ENCODE assay signal across 18 mouse cellular contexts in the genomic region with DNA sequence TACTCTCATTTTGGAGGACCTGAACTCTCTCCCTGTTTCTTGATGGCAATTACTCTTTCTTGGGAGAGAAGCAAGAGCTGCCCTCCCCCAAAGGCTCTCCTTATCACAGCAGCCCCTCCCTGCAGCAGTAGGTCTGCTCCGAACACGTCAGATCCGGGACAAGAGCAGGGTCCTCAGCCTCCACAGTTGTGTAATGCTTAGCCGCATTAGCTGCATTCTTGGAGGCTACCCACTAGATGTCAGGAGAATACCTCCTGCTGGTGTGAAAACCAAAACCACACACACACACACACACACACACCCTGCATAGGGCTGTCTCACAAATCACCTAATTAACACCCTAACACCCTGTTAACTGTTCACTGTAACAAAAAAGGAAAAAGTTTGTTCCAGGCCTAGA. TPM values are rescaled to one million over a fixed set of nuclear protein-coding genes. Genes with fewer than 3 reads are reported as not detected.
A peak's percentile ranks its signal among the peaks of the same experiment; 100 is the strongest.
DNase-seq lines count a peak whose midpoint lies in the region; ATAC-seq and TF ChIP-seq lines count a peak whose summit lies in the region.
"Had no signal": no experiment of that assay in that cellular context is flagged by ENCODE, and none has a peak within 500 bp of the region (broad histone marks: within the 10 kb centered on the region; RNA-seq: fewer than 3 reads in every experiment).

No protein-coding gene starts in this region.

- H3K36me3 ChIP-seq in heart, adult 2 months (ENCODE audit: control insufficient read depth, insufficient read depth, low read length): no peaks in the 10 kb centered on the region
- no peaks in the 10 kb centered on the region for H3K36me3 ChIP-seq in heart, embryonic 10.5 days
- H3K36me3 ChIP-seq in lung, postnatal 0 days (ENCODE audit: insufficient read depth, low read length): no peaks in the 10 kb centered on the region
- no peaks in the 10 kb centered on the region for H3K36me3 ChIP-seq in liver, embryonic 11.5 days (ENCODE audit: control insufficient read depth, insufficient read depth, low read length)
- H3K36me3 ChIP-seq: embryonic facial prominence, embryonic 15.5 days; forebrain, embryonic 12.5 days; lung, embryonic 15.5 days had no signal

- DNase-seq in heart, adult 2 months: no peak
- DNase-seq in heart, embryonic 10.5 days (ENCODE audit: low spot score): no peak
- DNase-seq in lung, postnatal 0 days (ENCODE audit: low spot score): peak; percentile 46
- DNase-seq in lung, adult 2 months: no peak
- DNase-seq in liver, embryonic 11.5 days (ENCODE audit: low spot score): no peak
- peak; percentile 41 to 46 for DNase-seq in natural killer cell, adult 2 months (ENCODE audit: low spot score in 2 of 2)
- no peak for DNase-seq in ovary, postnatal 14 days (ENCODE audit: low spot score)
- DNase-seq: cerebellum, adult 8-10 months; heart, postnatal 36 days; kidney, postnatal 36 days; left cerebral cortex, postnatal 4 days; thymus, adult 18-20 months had no signal

- H3K9me3 ChIP-seq in heart, embryonic 10.5 days: no peaks in the 10 kb centered on the region
- H3K9me3 ChIP-seq in lung, postnatal 0 days (ENCODE audit: low read length): no peaks in the 10 kb centered on the region
- H3K9me3 ChIP-seq in liver, embryonic 11.5 days (ENCODE audit: control insufficient read depth, low read length): no peaks in the 10 kb centered on the region
- H3K9me3 ChIP-seq: embryonic facial prominence, embryonic 15.5 days; forebrain, embryonic 12.5 days; lung, embryonic 15.5 days had no signal

- no peak for TF ChIP-seq POLR2A in heart, adult 2 months (IDR thresholded peaks at IDR 0.05; ENCODE audit: insufficient read depth, low read depth, low read length)
- no peak for TF ChIP-seq POLR2A in lung, adult 2 months (IDR thresholded peaks at IDR 0.05; ENCODE audit: borderline replicate concordance, extremely low read depth, low read depth, low read length)

- 51% methylated on average over 4 of the region's 4 CpGs for WGBS in heart, adult 2 months
- 28% methylated on average over 4 of the region's 4 CpGs for WGBS in heart, embryonic 10.5 days
- 33% methylated on average over 4 of the region's 4 CpGs for WGBS in lung, postnatal 0 days
- 40% methylated on average over 4 of the region's 4 CpGs for WGBS in lung, adult 2 months
- WGBS in liver, embryonic 11.5 days: 34% methylated on average over 4 of the region's 4 CpGs

- H3K9ac ChIP-seq in heart, adult 2 months (ENCODE audit: low read depth, low read length): no peak overlapping the region
- no peak overlapping the region for H3K9ac ChIP-seq in lung, postnatal 0 days (replicated peaks; ENCODE audit: low read depth)
- H3K9ac ChIP-seq in liver, embryonic 11.5 days (ENCODE audit: low read depth, low read length): no peak overlapping the region
- H3K9ac ChIP-seq: embryonic facial prominence, embryonic 15.5 days; forebrain, embryonic 12.5 days; lung, embryonic 15.5 days had no signal

- intact Hi-C loops in heart, adult 2 months (cut with DNase I): loop anchor here (5.0 to 10.0 kb wide), 2 partner anchors 159 to 262 kb away; a partner anchor contains a TSS

- TF ChIP-seq CTCF in heart, adult 2 months (IDR thresholded peaks at IDR 0.05): peak; percentile 29
- TF ChIP-seq CTCF in lung, postnatal 0 days (IDR thresholded peaks at IDR 0.05): peak; percentile 54
- TF ChIP-seq CTCF in lung, adult 2 months (IDR thresholded peaks at IDR 0.05; ENCODE audit: insufficient read depth, low read length): no peak

- no peak for TF ChIP-seq EP300 in heart, adult 2 months (IDR thresholded peaks at IDR 0.05; ENCODE audit: insufficient read depth, low read depth, low read length)
- no peak for TF ChIP-seq EP300 in lung, postnatal 0 days (IDR thresholded peaks at IDR 0.05)

- no peak overlapping the region for H3K4me3 ChIP-seq in heart, adult 2 months
- H3K4me3 ChIP-seq in heart, embryonic 10.5 days: no peak overlapping the region
- H3K4me3 ChIP-seq in lung, postnatal 0 days (ENCODE audit: low read depth, low read length): no peak overlapping the region
- no peak overlapping the region for H3K4me3 ChIP-seq in lung, adult 2 months (replicated peaks; ENCODE audit: extremely low read depth, low read depth, low read length)
- H3K4me3 ChIP-seq in liver, embryonic 11.5 days (ENCODE audit: low read depth, low read length): no peak overlapping the region
- H3K4me3 ChIP-seq: embryonic facial prominence, embryonic 15.5 days; forebrain, embryonic 12.5 days; lung, embryonic 15.5 days had no signal

- no peaks in the 10 kb centered on the region for H3K27me3 ChIP-seq in heart, adult 2 months (ENCODE audit: control insufficient read depth, insufficient read depth, low read length)
- no peaks in the 10 kb centered on the region for H3K27me3 ChIP-seq in heart, embryonic 10.5 days (ENCODE audit: insufficient read depth, poor library complexity, severe bottlenecking)
- H3K27me3 ChIP-seq in lung, postnatal 0 days (replicated peaks; ENCODE audit: insufficient read depth, low read length): no peaks in the 10 kb centered on the region
- H3K27me3 ChIP-seq in liver, embryonic 11.5 days (replicated peaks; ENCODE audit: control insufficient read depth, insufficient read depth, low read length): no peaks in the 10 kb centered on the region
- H3K27me3 ChIP-seq: embryonic facial prominence, embryonic 15.5 days; forebrain, embryonic 12.5 days; lung, embryonic 15.5 days had no signal

- no peaks in the 10 kb centered on the region for H3K79me2 ChIP-seq in heart, adult 2 months (replicated peaks; ENCODE audit: control insufficient read depth, insufficient read depth, low read length)

- peak; percentile 23; the same call in 1 of the 2 replicates for ATAC-seq in lung, postnatal 0 days
- peak; percentile 70 for ATAC-seq in liver, embryonic 11.5 days (replicated peaks; ENCODE audit: low FRiP score)
- ATAC-seq in erythroblast, adult 5-6 weeks (replicated peaks; ENCODE audit: low FRiP score, poor library complexity, severe bottlenecking): no peak
- ATAC-seq: inflammation-experienced regulatory T-cells, adult 6 months had no signal

- H3K27ac ChIP-seq in heart, adult 2 months: no peak overlapping the region
- H3K27ac ChIP-seq in heart, embryonic 10.5 days: no peak overlapping the region
- H3K27ac ChIP-seq in lung, postnatal 0 days (ENCODE audit: low read length): no peak overlapping the region
- peak overlapping the region; percentile 21; the same call in 1 of the 2 replicates for H3K27ac ChIP-seq in liver, embryonic 11.5 days (ENCODE audit: low read depth, low read length)
- H3K27ac ChIP-seq: embryonic facial prominence, embryonic 15.5 days; forebrain, embryonic 12.5 days; lung, embryonic 15.5 days had no signal

- H3K4me1 ChIP-seq in heart, adult 2 months (ENCODE audit: control insufficient read depth, insufficient read depth, low read length): no peaks in the 10 kb centered on the region
- H3K4me1 ChIP-seq in heart, embryonic 10.5 days: peaks cover 27% of the 10 kb centered on the region
- no peaks in the 10 kb centered on the region for H3K4me1 ChIP-seq in lung, postnatal 0 days (ENCODE audit: insufficient read depth, low read depth, low read length)
- no peaks in the 10 kb centered on the region for H3K4me1 ChIP-seq in lung, adult 2 months (ENCODE audit: control insufficient read depth, insufficient read depth, low read length)
- peaks cover 36% of the 10 kb centered on the region for H3K4me1 ChIP-seq in liver, embryonic 11.5 days (replicated peaks; ENCODE audit: control insufficient read depth, insufficient read depth, low read length)
- H3K4me1 ChIP-seq: embryonic facial prominence, embryonic 15.5 days; forebrain, embryonic 12.5 days; lung, embryonic 15.5 days had no signal

- no peak overlapping the region for H3K4me2 ChIP-seq in lung, postnatal 0 days (replicated peaks; ENCODE audit: low read depth, low read length)
- H3K4me2 ChIP-seq in liver, embryonic 11.5 days: peak overlapping the region; percentile 2; the same call in 1 of the 2 replicates
- H3K4me2 ChIP-seq: embryonic facial prominence, embryonic 15.5 days; forebrain, embryonic 12.5 days; lung, embryonic 15.5 days; midbrain, embryonic 11.5 days had no signal

RNA-seq across cellular contexts. Expression of a gene that starts 2.3 kb away (rescaled TPM):
- total RNA-seq in heart, adult 2 months (2021): under 1 TPM; 0.23 to 0.59 TPM
- polyA plus RNA-seq in heart, adult 2 months (2012; rRNA removed): 0.64 and 0.88 TPM in 2 replicates
- 0.60 and 1.4 TPM in 2 replicates for polyA plus RNA-seq in heart, embryonic 10.5 days (2016; fragmentation: Nextera tagmentation; extraction: Ambion mirVana)
- polyA plus RNA-seq in lung, postnatal 0 days (2015; fragmentation: Nextera tagmentation; extraction: Ambion mirVana): 1.9 and 2.2 TPM in 2 replicates
- polyA plus RNA-seq in lung, adult 2 months (2012; rRNA removed): 7.3 and 9.1 TPM in 2 replicates
- 6.3 and 7.1 TPM in 2 replicates for polyA plus RNA-seq in liver, embryonic 11.5 days (2014; fragmentation: Nextera tagmentation; extraction: Ambion mirVana)
- total RNA-seq in erythroblast, adult 5-6 weeks (2015; ENCODE audit: low replicate concordance): 2.9 and 5.2 TPM in 2 replicates
- 3.6 and 4.1 TPM in 2 replicates for total RNA-seq in erythroblast, adult 5-6 weeks (2017; ENCODE audit: low replicate concordance)

RNA-seq across cellular contexts. Expression of a gene that starts 19.2 kb away (rescaled TPM):
- total RNA-seq in heart, adult 2 months (2021): 10 to 100 TPM; 58.8 to 81.2 TPM
- polyA plus RNA-seq in heart, adult 2 months (2012; rRNA removed): 14.9 and 35.4 TPM in 2 replicates
- polyA plus RNA-seq in heart, embryonic 10.5 days (2016; fragmentation: Nextera tagmentation; extraction: Ambion mirVana): 121 and 150 TPM in 2 replicates
- polyA plus RNA-seq in lung, postnatal 0 days (2015; fragmentation: Nextera tagmentation; extraction: Ambion mirVana): 139 and 145 TPM in 2 replicates
- polyA plus RNA-seq in lung, adult 2 months (2012; rRNA removed): 13.6 and 21.0 TPM in 2 replicates
- polyA plus RNA-seq in liver, embryonic 11.5 days (2014; fragmentation: Nextera tagmentation; extraction: Ambion mirVana): 133 and 147 TPM in 2 replicates
- total RNA-seq in erythroblast, adult 5-6 weeks (2015; ENCODE audit: low replicate concordance): 81.7 and 106 TPM in 2 replicates
- 106 and 135 TPM in 2 replicates for total RNA-seq in erythroblast, adult 5-6 weeks (2017; ENCODE audit: low replicate concordance)

RNA-seq across cellular contexts. Expression of a gene that starts 27.7 kb away (rescaled TPM):
- 10 to 100 TPM; 30.4 to 34.6 TPM for total RNA-seq in heart, adult 2 months (2021)
- polyA plus RNA-seq in heart, adult 2 months (2012; rRNA removed): 24.0 and 25.3 TPM in 2 replicates
- 44.2 and 51.2 TPM in 2 replicates for polyA plus RNA-seq in heart, embryonic 10.5 days (2016; fragmentation: Nextera tagmentation; extraction: Ambion mirVana)
- polyA plus RNA-seq in lung, postnatal 0 days (2015; fragmentation: Nextera tagmentation; extraction: Ambion mirVana): 107 and 131 TPM in 2 replicates
- polyA plus RNA-seq in lung, adult 2 months (2012; rRNA removed): 51.5 and 64.0 TPM in 2 replicates
- 39.6 and 47.7 TPM in 2 replicates for polyA plus RNA-seq in liver, embryonic 11.5 days (2014; fragmentation: Nextera tagmentation; extraction: Ambion mirVana)
- 9.2 and 15.2 TPM in 2 replicates for total RNA-seq in erythroblast, adult 5-6 weeks (2015; ENCODE audit: low replicate concordance)
- total RNA-seq in erythroblast, adult 5-6 weeks (2017; ENCODE audit: low replicate concordance): 29.4 and 31.6 TPM in 2 replicates

RNA-seq across cellular contexts. Expression of a gene that starts 37.3 kb away (rescaled TPM):
- total RNA-seq in heart, adult 2 months (2021): 10 to 100 TPM; 45.3 to 49.1 TPM
- 28.8 and 37.7 TPM in 2 replicates for polyA plus RNA-seq in heart, adult 2 months (2012; rRNA removed)
- 188 and 227 TPM in 2 replicates for polyA plus RNA-seq in heart, embryonic 10.5 days (2016; fragmentation: Nextera tagmentation; extraction: Ambion mirVana)
- polyA plus RNA-seq in lung, postnatal 0 days (2015; fragmentation: Nextera tagmentation; extraction: Ambion mirVana): 153 and 160 TPM in 2 replicates
- 72.6 and 84.9 TPM in 2 replicates for polyA plus RNA-seq in lung, adult 2 months (2012; rRNA removed)
- 233 and 249 TPM in 2 replicates for polyA plus RNA-seq in liver, embryonic 11.5 days (2014; fragmentation: Nextera tagmentation; extraction: Ambion mirVana)
- total RNA-seq in erythroblast, adult 5-6 weeks (2015; ENCODE audit: low replicate concordance): 116 and 151 TPM in 2 replicates
- 176 and 297 TPM in 2 replicates for total RNA-seq in erythroblast, adult 5-6 weeks (2017; ENCODE audit: low replicate concordance)

RNA-seq across cellular contexts. Expression of a gene that starts 53.4 kb away (rescaled TPM):
- 10 to 100 TPM; 72.6 to 80.4 TPM for total RNA-seq in heart, adult 2 months (2021)
- polyA plus RNA-seq in heart, adult 2 months (2012; rRNA removed): 71.9 and 96.9 TPM in 2 replicates
- 67.5 and 77.1 TPM in 2 replicates for polyA plus RNA-seq in heart, embryonic 10.5 days (2016; fragmentation: Nextera tagmentation; extraction: Ambion mirVana)
- 63.6 and 67.7 TPM in 2 replicates for polyA plus RNA-seq in lung, postnatal 0 days (2015; fragmentation: Nextera tagmentation; extraction: Ambion mirVana)
- polyA plus RNA-seq in lung, adult 2 months (2012; rRNA removed): 43.8 and 49.6 TPM in 2 replicates
- polyA plus RNA-seq in liver, embryonic 11.5 days (2014; fragmentation: Nextera tagmentation; extraction: Ambion mirVana): 97.1 and 104 TPM in 2 replicates
- 17.3 and 45.4 TPM in 2 replicates for total RNA-seq in erythroblast, adult 5-6 weeks (2015; ENCODE audit: low replicate concordance)
- total RNA-seq in erythroblast, adult 5-6 weeks (2017; ENCODE audit: low replicate concordance): 15.6 and 15.8 TPM in 2 replicates

Comparison
In these comparisons a context has a peak if more than half of its experiments do, and no peak if none do; other contexts are left out.
1. DNase-seq: peak in lung, postnatal 0 days (single experiment) and natural killer cell, adult 2 months (2 of 2); none in heart, adult 2 months (0 of 2), heart, embryonic 10.5 days (single experiment), lung, adult 2 months (single experiment), liver, embryonic 11.5 days (single experiment) and ovary, postnatal 14 days (single experiment).